Mouse (Mus musculus) liver, adult 2 months (tissue): ENCODE measurements around the gene Gm20388. TPM values are rescaled to one million over a fixed set of nuclear protein-coding genes. Genes with fewer than 3 reads are reported as not detected.

Source experiments
- DNase-seq: peaks from one replicate; pipeline ENCODE4 v3.0.0-alpha.2; 2011; ENCODE audit warnings: low read depth, low spot score; ENCODE audit errors: extremely low read depth
- H3K27ac ChIP-seq: fragments of 200-500 bp; replicated peaks from 2 replicates; pipeline ENCODE4 v1.5.1; 2012; ENCODE audit warnings: low read depth, mild to moderate bottlenecking, control low read depth, inconsistent platforms, low read length; ENCODE audit not compliant: insufficient read depth
- H3K27me3 ChIP-seq: fragments of 200-500 bp; 2 replicates; pipeline ENCODE4 v1.6.1; 2012; ENCODE audit warnings: mild to moderate bottlenecking, moderate library complexity, low read length, inconsistent platforms; ENCODE audit not compliant: control insufficient read depth, insufficient read depth
- H3K36me3 ChIP-seq: fragments of 200-500 bp; 2 replicates; pipeline ENCODE4 v1.6.1; 2012; ENCODE audit warnings: low read length, inconsistent platforms; ENCODE audit not compliant: control insufficient read depth, insufficient read depth
- H3K4me1 ChIP-seq: fragments of 200-500 bp; 2 replicates; pipeline ENCODE4 v1.6.1; 2011; ENCODE audit warnings: low read length; ENCODE audit not compliant: control insufficient read depth, insufficient read depth
- H3K4me3 ChIP-seq: fragments of 200-500 bp; 2 replicates; pipeline ENCODE4 v1.5.1; 2011; ENCODE audit warnings: low read depth, mild to moderate bottlenecking, control low read depth, low read length, moderate library complexity; ENCODE audit not compliant: insufficient read depth
- H3K79me2 ChIP-seq: fragments of 200-500 bp; 2 replicates; pipeline ENCODE4 v1.6.1; 2012; ENCODE audit warnings: inconsistent platforms, mild to moderate bottlenecking, low read length, moderate library complexity; ENCODE audit not compliant: control insufficient read depth, insufficient read depth
- H3K9ac ChIP-seq: fragments of 200-500 bp; 2 replicates; pipeline ENCODE4 v1.6.1; 2012; ENCODE audit warnings: low read depth, mild to moderate bottlenecking, control low read depth, inconsistent platforms, low read length
- CTCF ChIP-seq: fragments of 200-500 bp; IDR thresholded peaks from 2 replicates; pipeline ENCODE4 v1.5.1; 2011; ENCODE audit warnings: low read depth, low read length, control low read depth
- POLR2A ChIP-seq: fragments of 200-500 bp; IDR thresholded peaks from 2 replicates; pipeline ENCODE4 v1.6.1; 2011; ENCODE audit warnings: low read length, control low read depth; ENCODE audit not compliant: insufficient read depth; ENCODE audit errors: extremely low read depth
- WGBS: fragments of 180-500 bp; shearing (Covaris S2); methylation state at CpG from one replicate; pipeline ENCODE4 v1.1.7; 2018; 5-methylcytosine and 5-hydroxymethylcytosine counted together
- polyA plus RNA-seq: library from polyadenylated mRNA; depleted of rRNA; stranded (reverse); fragments of >200 nt; gene quantifications from 2 replicates; pipeline ENCODE4 v1.2.3, GENCODE M21; 2012
- total RNA-seq: library from RNA; depleted of rRNA; stranded (reverse); fragments of >200 nt; gene quantifications from 2 replicates; pipeline ENCODE4 v1.2.3, GENCODE M21; 2014

Gm20388 gene
- total and polyA plus RNA-seq, 2 experiments = 6.4 to 19.9 TPM

GRCm38 (mm10) chr8:120531775-120532516, 621.3 kb downstream of the Gm20388 start:
- no peak overlapping the region for H3K9ac ChIP-seq
- 81% methylated on average over 10 of the region's 10 CpGs for WGBS
- peaks cover 4% of the 10 kb centered on the region; the same call in 1 of the 2 replicates for H3K4me1 ChIP-seq

GRCm38 (mm10) chr8:120532517-120533215, 622.0 kb downstream of the Gm20388 start:
- no peaks in the 10 kb centered on the region for H3K79me2 ChIP-seq
- no peak overlapping the region for H3K9ac ChIP-seq
- DNase-seq = no peak
- TF ChIP-seq POLR2A = no peak
- no peak for TF ChIP-seq CTCF
- H3K36me3 ChIP-seq = no peaks in the 10 kb centered on the region
- WGBS = 78% methylated on average over 29 of the region's 29 CpGs
- peaks cover 4% of the 10 kb centered on the region; the same call in 1 of the 2 replicates for H3K4me1 ChIP-seq
- H3K4me3 ChIP-seq = no peak overlapping the region
- no peaks in the 10 kb centered on the region for H3K27me3 ChIP-seq
- H3K27ac ChIP-seq = no peak overlapping the region

More at GRCm38 (mm10) chr8:120531775-120532516, 621.3 kb downstream of the Gm20388 start:
- 0 out of 2 replicates have a peak, but pooled peaks cover 4% of the 10 kb centered on the region for H3K79me2 ChIP-seq
- DNase-seq = no peak
- no peak overlapping the region for H3K4me3 ChIP-seq
- TF ChIP-seq POLR2A (no peak), CTCF (no peak)
- H3K36me3 ChIP-seq = no peaks in the 10 kb centered on the region
- no peak overlapping the region for H3K27ac ChIP-seq
- no peaks in the 10 kb centered on the region for H3K27me3 ChIP-seq

GRCm38 (mm10) chr8:120533380-120533779, 622.7 kb downstream of the Gm20388 start:
- H3K36me3 ChIP-seq = no peaks in the 10 kb centered on the region
- TF ChIP-seq CTCF (no peak), POLR2A (no peak)
- DNase-seq = no peak
- H3K9ac ChIP-seq = no peak overlapping the region
- WGBS = 97% methylated on average over 3 of the region's 3 CpGs
- peaks cover 4% of the 10 kb centered on the region; the same call in 1 of the 2 replicates for H3K4me1 ChIP-seq
- no peak overlapping the region for H3K27ac ChIP-seq
- no peaks in the 10 kb centered on the region for H3K27me3 ChIP-seq
- H3K79me2 ChIP-seq = no peaks in the 10 kb centered on the region
- H3K4me3 ChIP-seq = no peak overlapping the region

GRCm38 (mm10) chr8:120534080-120534479, 623.4 kb downstream of the Gm20388 start:
- H3K4me1 ChIP-seq = peaks cover 5% of the 10 kb centered on the region; the same call in 1 of the 2 replicates
- no peak overlapping the region for H3K9ac ChIP-seq
- no peak for DNase-seq
- H3K27me3 ChIP-seq = no peaks in the 10 kb centered on the region
- H3K36me3 ChIP-seq = no peaks in the 10 kb centered on the region
- no peaks in the 10 kb centered on the region for H3K79me2 ChIP-seq
- H3K4me3 ChIP-seq = no peak overlapping the region
- H3K27ac ChIP-seq = no peak overlapping the region
- TF ChIP-seq CTCF (no peak), POLR2A (no peak)
- 78% methylated on average over 8 of the region's 8 CpGs for WGBS

- Histone ChIP-seq H3K27me3 (no peaks in the 10 kb centered on the region), H3K4me3 (no peak overlapping the region; the same call in 1 of the 2 replicates), H3K36me3 (no peaks in the 10 kb centered on the region), H3K9ac (no peak overlapping the region), H3K4me1 (peaks cover 11% of the 10 kb centered on the region), H3K79me2 (peaks cover 5% of the 10 kb centered on the region; the same call in 1 of the 2 replicates), H3K27ac (no peak overlapping the region)
- DNase-seq = peak; percentile 75
- no peak for TF ChIP-seq POLR2A
- TF ChIP-seq CTCF = peak; percentile 100
- WGBS = 40% methylated on average over 14 of the region's 14 CpGs
Observed at GRCm38 (mm10) chr8:120534504-120535368, 624.1 kb downstream of the Gm20388 start.
